Mouse (Mus musculus) fat pad, adult 2 months (tissue): Measurements from ENCODE around the gene Moap1.

Source experiments
- DNase-seq: peaks from one replicate; pipeline ENCODE4 v3.0.0-alpha.2; 2011; ENCODE audit warnings: low read depth, low spot score; ENCODE audit errors: extremely low read depth

Gene Moap1

GRCm38 (mm10) chr12:102706833-102707463, 36.5 kb downstream of the Moap1 start:
- no peak for DNase-seq

DNA sequence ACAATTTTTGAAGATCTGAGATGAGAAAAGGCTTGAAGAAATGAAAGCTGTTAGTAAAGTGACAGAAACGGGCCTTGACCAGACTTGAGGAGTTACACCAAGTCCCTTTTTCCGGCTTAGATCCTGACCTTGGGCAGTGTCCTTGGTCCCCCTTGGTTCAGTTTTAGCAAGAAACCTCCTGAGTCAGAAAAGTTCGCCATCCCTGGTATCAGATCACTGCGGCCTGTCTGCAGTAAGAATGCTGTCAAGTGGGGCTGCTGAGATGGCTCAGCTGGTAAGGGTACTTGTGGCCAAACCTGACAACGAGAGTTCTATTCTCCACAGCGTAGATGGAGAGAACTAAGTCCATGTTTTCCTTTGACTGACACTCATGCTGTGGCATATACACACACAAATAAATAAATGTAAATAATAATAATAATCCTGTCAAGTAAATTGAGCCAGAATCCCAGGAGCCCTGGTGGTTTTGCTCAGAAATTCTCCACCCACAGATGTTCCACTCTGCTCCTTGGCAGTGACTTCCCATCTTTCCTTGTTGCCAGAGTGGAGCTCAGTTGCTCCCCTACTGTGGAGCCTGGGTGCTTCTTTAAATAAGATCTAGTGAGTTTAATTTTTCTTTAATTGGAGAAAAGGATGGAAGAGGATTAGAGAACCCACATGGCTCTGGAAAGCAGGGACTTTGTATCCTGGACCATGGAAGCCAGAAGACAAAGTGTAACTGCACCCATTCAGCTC, 37.4 kb downstream of the Moap1 start:
- DNase-seq: no peak

- DNase-seq: no peak
These were observed 38.1 kb downstream of the Moap1 start for GRCm38 (mm10) chr12:102705216-102705871.

GRCm38 (mm10) chr12:102704457-102705198, 38.8 kb downstream of the Moap1 start, which contains the start of gene Itpk1:
Itpk1 (minus strand) TSS chr12:102704930.
- no peak for DNase-seq

- no peak for DNase-seq
These were observed 39.5 kb downstream of the Moap1 start for GRCm38 (mm10) chr12:102703921-102704408.

- DNase-seq: no peak
These were observed 40.0 kb downstream of the Moap1 start for GRCm38 (mm10) chr12:102703441-102703840.

GRCm38 (mm10) chr12:102703111-102703412, 40.4 kb downstream of the Moap1 start:
- DNase-seq: no peak

- no peak for DNase-seq
These were observed 40.9 kb downstream of the Moap1 start for GRCm38 (mm10) chr12:102702356-102703110.

DNA sequence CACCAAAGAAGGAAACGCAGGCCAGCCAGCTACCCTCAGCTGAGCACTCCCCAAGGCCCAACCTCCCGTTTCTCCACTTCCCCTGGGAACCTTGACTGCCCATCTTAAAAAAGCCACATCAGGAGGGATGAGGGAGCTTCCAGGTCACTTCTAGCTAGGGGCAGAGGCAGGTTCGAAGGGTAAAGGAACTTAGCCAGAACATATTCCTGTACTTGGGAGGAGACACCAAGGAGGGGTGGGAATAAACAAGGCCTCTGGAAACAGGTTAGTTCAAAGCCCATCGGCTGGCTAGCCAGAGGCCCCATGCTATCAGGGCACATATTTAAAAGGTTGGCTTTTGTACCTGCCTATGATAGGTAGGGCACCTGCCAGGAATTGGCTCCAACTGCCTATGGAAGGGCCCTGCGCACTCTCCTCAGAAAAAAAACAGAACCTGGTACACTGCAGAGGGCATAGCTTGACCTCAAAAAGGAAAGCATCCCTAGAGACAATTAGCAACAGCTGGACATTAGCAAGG, 41.7 kb downstream of the Moap1 start:
- no peak for DNase-seq

GRCm38 (mm10) chr12:102700453-102700852, 43.0 kb downstream of the Moap1 start:
- DNase-seq: no peak

DNA sequence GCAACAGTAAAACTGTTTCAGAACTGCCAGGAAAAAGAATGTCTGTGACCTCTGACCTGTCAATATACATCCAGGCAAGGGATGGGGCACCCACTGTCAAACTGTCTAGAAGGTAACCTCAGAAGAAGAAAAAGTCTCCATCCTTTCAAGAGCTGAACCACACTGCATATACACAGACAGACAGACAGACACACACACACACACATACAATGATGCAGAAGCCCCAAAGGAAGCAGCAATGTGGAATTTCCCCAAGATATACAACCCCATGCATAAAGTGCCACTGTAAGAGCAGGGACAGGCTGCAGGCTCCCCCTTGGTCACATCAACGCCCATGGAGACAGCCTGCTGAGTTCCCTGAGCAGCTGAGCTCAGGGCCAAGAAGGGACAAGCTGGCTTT, 44.3 kb downstream of the Moap1 start:
- no peak for DNase-seq

- no peak for DNase-seq
These were observed 45.3 kb downstream of the Moap1 start for GRCm38 (mm10) chr12:102698089-102698684.

DNA sequence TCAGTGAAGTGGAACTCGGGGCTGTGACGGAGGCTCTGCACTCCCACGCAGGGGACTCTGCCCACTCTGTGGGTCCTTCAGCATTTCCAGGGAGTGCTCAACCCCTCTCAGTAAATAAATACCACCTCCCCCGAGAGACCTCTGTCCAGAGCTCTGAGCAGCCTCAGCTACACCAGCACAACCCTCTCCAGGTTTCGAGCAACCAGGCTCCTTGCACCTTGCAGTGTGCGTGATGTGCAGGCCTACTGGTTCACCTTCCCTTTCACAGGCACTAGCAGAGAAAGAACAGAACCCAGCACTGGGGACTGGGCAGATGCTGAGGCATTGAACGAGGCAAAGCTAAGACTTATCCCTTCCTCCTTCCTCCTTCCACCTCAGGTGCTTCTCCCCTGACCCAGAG, 46.1 kb downstream of the Moap1 start:
- no peak for DNase-seq

DNA sequence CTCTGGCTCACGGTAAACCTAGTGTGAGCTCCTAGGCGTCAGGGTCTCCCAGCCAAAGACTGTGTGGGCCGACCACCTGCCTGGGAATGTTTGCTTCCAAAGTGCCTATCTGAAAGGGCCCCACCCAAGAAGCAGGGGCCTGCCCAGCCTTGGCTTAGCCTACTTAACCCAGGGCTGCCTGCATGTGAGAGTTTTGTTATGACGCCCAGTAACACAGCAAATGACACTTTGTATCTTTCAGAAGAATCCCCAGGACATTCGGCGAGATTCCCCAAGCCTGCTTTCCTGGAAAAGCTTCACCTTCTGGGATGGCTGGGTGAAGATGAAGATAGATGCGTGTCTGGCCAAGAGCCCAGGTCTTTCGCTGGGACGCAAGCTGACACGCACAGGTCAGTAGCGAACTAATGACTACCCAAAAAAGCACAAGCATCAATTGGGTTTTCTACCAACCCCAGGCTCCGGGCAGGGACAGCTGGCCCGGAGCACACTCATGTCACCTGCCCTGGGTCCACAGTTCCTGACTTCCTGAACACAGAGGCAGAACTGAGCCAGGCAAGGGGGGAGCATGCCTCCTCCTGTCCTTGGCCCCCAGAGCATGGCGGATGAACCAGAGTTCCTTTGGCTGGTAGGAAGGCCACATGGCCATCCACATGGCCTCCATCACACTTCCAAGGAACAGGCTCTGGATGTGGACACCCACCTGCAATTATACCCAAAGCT, 46.7 kb downstream of the Moap1 start:
- no peak for DNase-seq

DNA sequence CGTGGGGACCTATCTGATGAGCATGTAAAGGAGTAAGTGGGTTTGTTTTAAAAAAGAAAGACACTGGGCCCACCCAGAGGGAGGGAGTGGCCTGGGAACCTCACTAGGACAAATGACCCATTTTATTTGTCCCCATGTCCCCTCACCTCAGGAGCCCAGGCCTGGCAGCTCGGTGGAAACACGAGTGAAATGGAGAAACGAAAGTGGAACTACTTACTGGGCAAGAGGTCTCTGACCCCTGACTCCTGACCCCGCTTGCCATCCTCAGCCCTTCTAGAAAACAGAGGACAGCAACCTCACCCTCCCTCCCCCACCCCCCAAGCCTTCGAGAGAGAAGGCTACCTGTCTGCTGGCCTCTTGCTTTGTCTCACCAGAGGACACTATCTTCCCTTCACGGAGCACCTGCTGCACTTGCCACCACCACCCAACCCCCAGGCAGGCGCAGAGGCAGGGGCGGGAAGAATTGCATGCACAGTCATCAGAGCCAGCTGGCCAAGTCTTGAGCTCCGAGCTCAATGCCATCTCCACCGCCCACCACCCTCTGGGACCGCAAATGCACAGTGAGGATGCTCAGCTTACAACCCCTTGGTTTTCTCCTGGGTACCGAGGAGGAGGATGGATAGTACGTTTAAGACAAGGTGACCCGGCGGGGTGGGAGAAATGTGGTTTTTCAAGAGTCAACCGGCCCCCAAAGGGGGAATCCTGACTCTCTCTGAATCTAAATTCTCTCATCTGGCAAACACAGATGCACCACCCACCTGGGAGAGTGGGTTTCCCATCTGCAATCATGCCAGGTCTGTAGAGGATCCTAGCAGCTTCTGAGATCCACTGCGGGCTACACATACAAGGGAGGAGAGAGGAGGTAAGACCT, 47.9 kb downstream of the Moap1 start:
- no peak for DNase-seq
